Comparison of ENCODE assay signal across 10 mouse cellular contexts in the genomic region with DNA sequence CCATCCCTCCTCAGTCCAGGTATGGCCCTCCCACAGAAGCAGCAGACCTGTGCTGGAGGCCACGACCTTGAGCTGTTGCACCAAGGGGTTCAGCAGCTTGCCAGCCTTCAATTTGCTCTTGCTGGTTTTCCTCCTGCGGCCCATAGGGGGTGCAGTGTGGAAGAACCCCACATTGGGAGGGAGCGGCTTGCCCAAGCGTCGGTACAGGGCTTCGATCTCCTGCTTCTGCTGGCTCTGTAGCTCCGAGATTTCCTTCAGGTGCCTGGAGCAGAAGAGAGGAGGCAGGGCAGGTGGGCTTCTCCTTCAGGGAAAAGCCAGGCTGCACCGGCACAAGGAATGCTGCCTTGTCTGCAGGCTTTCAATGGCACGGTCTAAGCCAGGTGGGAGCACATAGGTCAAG.
A peak's percentile ranks its signal among the peaks of the same experiment; 100 is the strongest.
DNase-seq lines count a peak whose midpoint lies in the region; ATAC-seq and TF ChIP-seq lines count a peak whose summit lies in the region.
"Had no signal": no experiment of that assay in that cellular context is flagged by ENCODE, and none has a peak within 500 bp of the region (broad histone marks: within the 10 kb centered on the region; RNA-seq: fewer than 3 reads in every experiment).

No protein-coding gene starts in this region.

- H3K27ac ChIP-seq in forebrain, embryonic 13.5 days = no peak overlapping the region
- no peak overlapping the region for H3K27ac ChIP-seq in forebrain, embryonic 16.5 days (ENCODE audit: low read length)
- H3K27ac ChIP-seq in forebrain, embryonic 11.5 days (ENCODE audit: low read depth, low read length) = no peak overlapping the region
- H3K27ac ChIP-seq: hindbrain, embryonic 15.5 days; neural tube, embryonic 12.5 days had no signal

- WGBS in forebrain, embryonic 13.5 days = 58% methylated on average over 9 of the region's 9 CpGs
- 47% methylated on average over 9 of the region's 9 CpGs for WGBS in forebrain, embryonic 16.5 days
- WGBS in lung, adult 2 months = 42% methylated on average over 9 of the region's 9 CpGs
- WGBS in forebrain, embryonic 11.5 days = 53% methylated on average over 9 of the region's 9 CpGs

- H3K27me3 ChIP-seq in forebrain, embryonic 13.5 days = no peaks in the 10 kb centered on the region
- H3K27me3 ChIP-seq in forebrain, embryonic 16.5 days (replicated peaks; ENCODE audit: control insufficient read depth, insufficient read depth, low read length) = no peaks in the 10 kb centered on the region
- H3K27me3 ChIP-seq in forebrain, embryonic 11.5 days (ENCODE audit: control insufficient read depth, insufficient read depth, low read length) = no peaks in the 10 kb centered on the region
- H3K27me3 ChIP-seq: hindbrain, embryonic 15.5 days; neural tube, embryonic 12.5 days had no signal

- TF ChIP-seq POLR2A in lung, adult 2 months (IDR thresholded peaks at IDR 0.05; ENCODE audit: borderline replicate concordance, extremely low read depth, low read depth, low read length) = no peak

- peak; percentile 14 for DNase-seq in lung, adult 2 months
- no peak for DNase-seq in lung, adult 18-20 months
- peak; percentile 67 for DNase-seq in retina, postnatal 1 day
- DNase-seq in urinary bladder, postnatal 25 days (ENCODE audit: low spot score) = no peak
- DNase-seq in forebrain, embryonic 11.5 days (ENCODE audit: low spot score) = no peak

- peak; percentile 57 for TF ChIP-seq CTCF in lung, adult 2 months (IDR thresholded peaks at IDR 0.05; ENCODE audit: insufficient read depth, low read length)

- no peak overlapping the region for H3K9ac ChIP-seq in forebrain, embryonic 13.5 days
- no peak overlapping the region for H3K9ac ChIP-seq in forebrain, embryonic 16.5 days (replicated peaks; ENCODE audit: low read depth, low read length)
- no peak overlapping the region for H3K9ac ChIP-seq in forebrain, embryonic 11.5 days (ENCODE audit: low read length)
- H3K9ac ChIP-seq: hindbrain, embryonic 15.5 days; neural tube, embryonic 12.5 days had no signal

- no peaks in the 10 kb centered on the region for H3K9me3 ChIP-seq in forebrain, embryonic 13.5 days (replicated peaks)
- no peaks in the 10 kb centered on the region for H3K9me3 ChIP-seq in forebrain, embryonic 16.5 days (ENCODE audit: control insufficient read depth, low read length)
- H3K9me3 ChIP-seq in forebrain, embryonic 11.5 days (ENCODE audit: control insufficient read depth, low read length) = no peaks in the 10 kb centered on the region
- H3K9me3 ChIP-seq: hindbrain, embryonic 15.5 days; neural tube, embryonic 12.5 days had no signal

- H3K4me3 ChIP-seq in forebrain, embryonic 13.5 days = no peak overlapping the region
- no peak overlapping the region for H3K4me3 ChIP-seq in forebrain, embryonic 16.5 days (replicated peaks; ENCODE audit: low read length)
- H3K4me3 ChIP-seq in lung, adult 2 months (replicated peaks; ENCODE audit: extremely low read depth, low read depth, low read length) = no peak overlapping the region
- H3K4me3 ChIP-seq in forebrain, embryonic 11.5 days (ENCODE audit: low read depth, low read length) = no peak overlapping the region
- H3K4me3 ChIP-seq: hindbrain, embryonic 15.5 days; neural tube, embryonic 12.5 days had no signal

- ATAC-seq in forebrain, embryonic 13.5 days = 0 out of 2 replicates have a peak, but pooled peaks have one; percentile 31
- no peak for ATAC-seq in forebrain, embryonic 16.5 days
- peak; percentile 57 for ATAC-seq in common myeloid progenitor, adult 5-6 weeks (replicated peaks; ENCODE audit: low read depth, poor library complexity, severe bottlenecking)
- ATAC-seq in forebrain, embryonic 11.5 days (replicated peaks; ENCODE audit: low FRiP score) = no peak

- H3K4me2 ChIP-seq in forebrain, embryonic 13.5 days = no peak overlapping the region
- no peak overlapping the region for H3K4me2 ChIP-seq in forebrain, embryonic 16.5 days (ENCODE audit: low read length)
- H3K4me2 ChIP-seq in forebrain, embryonic 11.5 days (ENCODE audit: low read depth, low read length, severe bottlenecking) = no peak overlapping the region
- H3K4me2 ChIP-seq: hindbrain, embryonic 15.5 days; neural tube, embryonic 12.5 days had no signal

- no peaks in the 10 kb centered on the region for H3K4me1 ChIP-seq in forebrain, embryonic 13.5 days
- H3K4me1 ChIP-seq in forebrain, embryonic 16.5 days (replicated peaks; ENCODE audit: control insufficient read depth, insufficient read depth, low read length) = no peaks in the 10 kb centered on the region
- H3K4me1 ChIP-seq in lung, adult 2 months (ENCODE audit: control insufficient read depth, insufficient read depth, low read length) = no peaks in the 10 kb centered on the region
- no peaks in the 10 kb centered on the region for H3K4me1 ChIP-seq in forebrain, embryonic 11.5 days (replicated peaks; ENCODE audit: control insufficient read depth, insufficient read depth, low read length)
- H3K4me1 ChIP-seq: hindbrain, embryonic 15.5 days; neural tube, embryonic 12.5 days had no signal

- peaks cover 73% of the 10 kb centered on the region for H3K36me3 ChIP-seq in forebrain, embryonic 13.5 days (ENCODE audit: poor library complexity, severe bottlenecking)
- peaks cover 17% of the 10 kb centered on the region for H3K36me3 ChIP-seq in forebrain, embryonic 16.5 days (ENCODE audit: control insufficient read depth, insufficient read depth)
- H3K36me3 ChIP-seq in forebrain, embryonic 11.5 days (ENCODE audit: control insufficient read depth, insufficient read depth, low read length) = no peaks in the 10 kb centered on the region

Comparison
In these comparisons a context has a peak if more than half of its experiments do, and no peak if none do; other contexts are left out.
1. ATAC-seq: peak in forebrain, embryonic 13.5 days (single experiment) and common myeloid progenitor, adult 5-6 weeks (single experiment); none in forebrain, embryonic 16.5 days (single experiment) and forebrain, embryonic 11.5 days (single experiment).
2. DNase-seq: peak in lung, adult 2 months (single experiment) and retina, postnatal 1 day (single experiment); none in lung, adult 18-20 months (0 of 2), urinary bladder, postnatal 25 days (single experiment) and forebrain, embryonic 11.5 days (single experiment).